Mouse (Mus musculus): ENCODE measurements around the gene Olfr975.
"Not testable (repeated sequence)": the region's sequence is repeated elsewhere in the genome, so short reads cannot be mapped to it uniquely, and the experiment has no call there.

- not testable (repeated sequence) for TF ChIP-seq EP300, CTCF (IDR thresholded peaks at IDR 0.05)
Observed at GRCm38 (mm10) chr9:39927975-39928836, 23.6 kb downstream of the Olfr975 start.
